Mouse (Mus musculus) inflammation-experienced regulatory T-cells, adult 6 months (primary cell): ENCODE results near the gene Ddo. TPM values are rescaled to one million over a fixed set of nuclear protein-coding genes. Genes with fewer than 3 reads are reported as not detected.
A peak's percentile ranks its signal among the peaks of the same experiment; 100 is the strongest.

ENCODE experiments used
- ATAC-seq: one replicate; pipeline ENCODE4 v1.8.0; 2017
- polyA plus RNA-seq, 3 experiments: library from polyadenylated mRNA; unstranded; fragments of 100-300 nt; shearing (Covaris generic); gene quantifications; one replicate each; pipeline ENCODE4 v1.2.1; 2017

The Ddo gene
- polyA plus RNA-seq, 3 experiments from 2014 or later: not detected

GRCm38 (mm10) chr10:40666943-40667342 is 37.1 kb downstream of the Ddo start:
- ATAC-seq: no peak

GRCm38 (mm10) chr10:40668640-40669039 is 38.8 kb downstream of the Ddo start:
- no peak for ATAC-seq

DNA sequence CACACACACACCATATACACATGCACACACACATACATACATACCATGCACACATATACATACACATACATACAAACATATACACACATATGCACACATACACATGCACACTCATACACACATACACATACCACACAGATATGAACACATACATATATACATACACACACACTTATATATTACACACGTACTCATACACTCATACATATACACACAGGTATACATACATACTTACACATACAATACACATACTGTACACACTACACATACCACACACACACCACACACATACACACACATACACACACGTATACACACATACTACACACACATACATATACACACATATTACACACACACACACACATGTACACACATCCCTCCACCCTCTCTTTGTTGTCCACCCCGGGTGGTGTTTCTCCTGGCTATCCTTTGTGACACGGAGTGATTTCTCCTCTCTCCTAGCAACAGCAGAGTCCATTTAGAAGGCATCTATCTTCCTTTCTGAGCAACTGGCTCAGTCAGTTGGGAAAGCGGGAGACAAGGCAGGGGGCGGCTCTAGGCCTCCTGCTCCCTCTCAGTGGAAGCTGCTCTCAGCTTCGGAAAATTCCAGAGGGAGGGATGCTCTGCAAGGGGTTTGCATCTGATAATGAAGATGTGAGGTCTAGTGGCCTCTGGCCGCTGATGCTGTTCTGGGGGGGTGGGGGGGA is 42.9 kb downstream of the Ddo start:
- no peak for ATAC-seq

GRCm38 (mm10) chr10:40673297-40673665 is 43.5 kb downstream of the Ddo start:
- no peak for ATAC-seq

DNA sequence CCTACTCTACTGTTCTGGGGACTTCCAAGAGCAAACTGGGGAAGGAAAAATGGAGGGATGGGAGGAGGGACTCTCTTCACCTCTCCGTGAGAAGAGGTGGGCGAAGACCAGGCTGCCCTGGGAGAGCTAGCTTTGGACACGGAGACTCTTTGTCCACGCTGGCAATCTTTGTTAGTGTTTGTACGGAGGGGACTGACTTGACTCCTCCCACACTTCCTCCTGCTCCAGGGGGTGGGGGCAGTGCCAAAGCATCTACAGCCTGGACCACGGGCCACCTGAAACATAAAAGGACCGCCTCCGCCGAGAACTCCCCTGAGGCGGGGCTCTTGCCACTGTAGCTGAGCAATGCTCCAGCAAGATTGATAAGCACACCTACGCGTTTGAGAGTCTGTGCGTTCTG is 44.3 kb downstream of the Ddo start:
- ATAC-seq: peak; percentile 46

DNA sequence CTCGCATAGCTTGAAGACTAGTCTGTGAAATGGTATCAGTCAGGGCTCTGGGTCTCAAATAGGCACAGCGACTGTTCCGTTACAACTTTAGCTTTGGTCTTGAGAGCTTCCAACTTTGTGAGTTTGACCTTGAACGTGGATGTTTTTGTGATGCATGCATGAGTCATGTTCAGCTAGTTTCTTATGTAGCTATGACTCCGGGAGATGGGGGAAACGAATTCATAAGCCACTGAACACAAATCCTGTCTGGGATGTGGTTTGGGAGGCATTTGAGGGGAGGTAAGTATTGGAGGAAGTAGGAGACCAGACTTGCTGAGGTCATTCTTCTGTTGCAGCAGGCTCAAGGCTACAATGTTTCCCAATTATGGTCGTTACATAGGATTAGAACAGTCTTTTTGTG is 46.1 kb downstream of the Ddo start:
- no peak for ATAC-seq

DNA sequence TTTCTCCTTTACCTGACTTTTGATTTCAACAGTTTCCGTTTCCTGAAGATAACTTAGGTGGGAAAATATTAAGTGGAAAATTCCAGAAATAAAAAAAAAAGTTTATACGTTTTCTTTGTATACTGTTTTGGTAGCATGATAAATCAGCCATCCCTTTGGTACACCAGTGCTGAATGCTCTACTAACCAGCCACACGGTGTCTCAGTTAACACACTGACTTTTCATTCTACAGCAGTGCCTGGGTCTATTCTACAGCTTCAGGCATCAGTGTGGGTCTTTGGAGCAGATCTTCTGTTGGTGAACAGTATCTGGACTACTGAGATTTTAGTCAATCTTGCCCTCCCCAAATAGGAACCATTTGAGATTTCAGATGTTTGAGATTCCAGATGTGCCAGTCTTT is 48.7 kb downstream of the Ddo start:
- ATAC-seq: no peak

DNA sequence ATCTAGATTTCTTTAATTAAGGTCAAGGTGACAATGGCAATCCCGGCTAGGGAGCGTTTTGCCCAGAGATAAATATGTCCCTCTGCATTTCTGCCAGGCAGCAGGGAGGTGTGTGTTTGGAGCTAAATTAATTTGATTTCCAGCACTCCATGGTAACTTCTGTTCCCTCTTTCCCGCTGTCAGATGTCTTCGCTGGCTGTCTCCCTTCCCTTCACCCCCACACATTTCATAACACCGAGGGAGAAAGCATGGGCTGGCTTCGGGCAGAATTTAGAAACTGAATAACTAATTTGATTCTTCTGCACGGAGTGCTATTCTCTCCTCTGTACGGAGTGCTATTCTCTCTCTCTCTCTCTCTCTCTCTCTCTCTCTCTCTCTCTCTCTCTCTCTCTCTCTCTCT is 52.7 kb downstream of the Ddo start:
- ATAC-seq: no peak

DNA sequence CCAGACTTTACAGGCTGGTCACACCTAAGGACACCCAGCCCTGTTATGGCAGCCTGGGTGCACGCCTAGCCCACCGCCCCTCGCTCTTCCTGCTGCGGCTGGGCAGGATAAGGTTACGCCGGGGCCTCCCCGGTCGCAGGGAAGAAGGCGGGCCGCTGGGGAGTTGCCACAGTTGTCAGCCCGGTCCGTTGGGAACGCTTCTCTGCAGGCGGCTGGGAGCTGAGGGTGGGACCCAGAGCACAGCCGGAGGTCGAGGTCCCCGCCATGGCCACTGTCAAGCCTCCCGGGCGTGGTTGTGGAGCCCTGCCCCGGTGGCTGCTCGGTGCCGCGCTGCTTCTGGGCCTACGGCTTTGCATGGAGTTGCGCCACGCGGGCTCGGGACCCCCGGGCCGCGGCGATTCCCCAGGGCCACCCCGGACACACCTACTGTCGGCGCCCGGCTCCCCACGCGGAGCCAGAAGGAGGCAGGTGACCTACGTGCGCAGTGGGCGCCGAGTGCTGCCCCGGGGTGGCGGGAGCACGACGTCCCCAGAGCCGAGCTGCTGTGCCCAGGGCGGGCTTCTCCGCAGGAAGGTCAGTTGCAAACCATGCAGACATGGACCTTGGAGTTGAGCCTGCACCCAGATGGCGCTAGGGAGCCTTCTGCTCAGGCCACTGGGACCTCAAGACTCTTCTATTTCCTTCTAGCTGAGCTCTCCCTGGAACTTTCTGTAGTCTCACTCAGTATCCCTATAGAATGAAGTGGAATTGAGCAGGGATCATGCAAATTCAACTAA is 53.5 kb downstream of the Ddo start, which contains the start of gene Mettl24:
Mettl24 (plus strand) TSS at position 191 of the 776 bp plus-strand sequence.
- ATAC-seq: no peak

DNA sequence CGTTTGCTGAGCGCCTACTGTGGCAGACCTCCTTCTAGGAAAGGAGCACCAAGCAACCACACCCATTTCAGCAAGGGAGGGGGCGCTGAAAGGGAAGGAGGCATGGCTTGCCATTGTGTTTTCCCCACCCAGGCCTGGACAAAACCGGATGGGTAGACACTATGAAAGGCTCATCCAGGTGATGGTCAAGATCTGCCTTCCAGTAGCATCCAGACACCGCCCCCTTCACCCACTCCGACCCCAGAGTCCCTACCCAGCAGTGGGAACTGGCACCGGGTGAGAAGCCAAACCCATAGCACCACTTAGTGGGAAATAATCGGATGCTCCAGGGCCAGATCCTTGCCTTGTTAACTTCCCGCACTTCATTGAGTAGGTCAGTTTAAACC is 54.0 kb downstream of the Ddo start:
- ATAC-seq: no peak

- ATAC-seq: no peak
Measured at GRCm38 (mm10) chr10:40684326-40684725, 54.5 kb downstream of the Ddo start.

- ATAC-seq: no peak
Measured at GRCm38 (mm10) chr10:40685641-40686040, 55.8 kb downstream of the Ddo start.

GRCm38 (mm10) chr10:40686976-40687375 is 57.2 kb downstream of the Ddo start:
- ATAC-seq: no peak

- no peak for ATAC-seq
Measured at GRCm38 (mm10) chr10:40687407-40687806, 57.6 kb downstream of the Ddo start.

DNA sequence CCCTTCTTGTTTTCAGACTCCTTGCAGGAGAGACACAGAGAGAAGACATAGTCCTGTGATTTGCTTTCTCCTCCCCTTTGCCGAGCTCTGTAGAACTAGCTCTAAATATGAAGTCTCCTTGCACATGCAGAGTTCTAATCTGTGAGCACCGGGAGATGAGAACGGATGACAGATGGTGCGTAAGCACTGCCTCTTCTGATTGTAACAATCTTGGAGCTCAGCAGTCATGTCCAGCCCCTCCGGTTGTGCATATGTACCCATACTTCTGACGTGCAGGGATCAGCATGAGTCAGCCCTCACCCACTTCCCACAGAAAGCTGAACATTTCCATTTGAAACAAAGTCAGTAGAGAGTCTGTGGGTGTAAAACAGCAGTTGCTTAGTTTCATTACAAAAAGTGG is 58.5 kb downstream of the Ddo start:
- ATAC-seq: peak; percentile 25

GRCm38 (mm10) chr10:40688873-40689272 is 59.1 kb downstream of the Ddo start:
- ATAC-seq: no peak

DNA sequence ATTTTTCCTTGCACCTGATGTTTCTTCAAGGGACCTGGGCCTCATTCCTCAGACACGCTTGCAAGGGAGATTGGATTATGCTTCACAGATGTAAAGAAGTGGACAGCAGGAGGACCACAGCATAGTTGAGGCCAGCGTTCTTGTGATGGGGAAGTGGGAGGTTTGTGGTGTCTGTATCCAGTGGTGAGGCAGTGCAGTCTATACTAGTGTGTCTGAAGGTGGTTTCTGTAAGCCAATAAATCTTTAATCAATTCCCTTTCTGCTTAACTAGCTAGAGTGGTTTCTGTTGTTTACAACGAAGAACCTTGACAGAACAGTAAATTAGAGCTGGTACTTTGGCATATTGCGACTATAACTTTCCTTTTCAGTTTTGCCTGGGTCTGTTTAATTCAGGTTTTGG is 68.8 kb downstream of the Ddo start:
- ATAC-seq: no peak

GRCm38 (mm10) chr10:40711127-40711526 is 81.3 kb downstream of the Ddo start:
- no peak for ATAC-seq

DNA sequence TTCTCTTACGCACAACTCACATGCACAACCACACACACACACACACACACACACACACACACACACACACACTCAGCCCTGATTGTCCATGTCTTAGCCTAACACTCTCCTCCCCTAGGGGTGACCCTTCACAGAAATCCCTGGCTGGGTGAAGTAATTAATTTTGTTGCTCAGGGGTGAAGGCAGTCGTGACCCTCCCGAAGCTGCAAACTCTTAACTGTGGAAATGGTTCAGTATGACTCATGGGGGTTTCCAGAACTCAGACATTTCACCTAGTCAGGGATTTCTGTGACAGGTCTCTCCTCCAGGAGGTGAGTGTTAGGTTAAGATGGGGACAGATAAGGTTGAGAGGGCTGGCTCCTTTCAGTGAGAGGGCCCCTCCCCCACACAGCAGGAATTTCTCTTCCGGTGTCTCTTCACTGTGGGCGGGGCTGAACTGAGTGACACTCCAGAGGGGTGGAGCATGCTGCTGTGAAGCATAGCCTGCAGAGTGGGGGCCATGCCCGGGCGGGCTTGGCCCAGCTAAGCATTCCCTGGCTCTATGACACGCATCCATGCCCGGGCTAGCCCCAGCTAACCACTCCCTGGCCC is 83.3 kb downstream of the Ddo start:
- ATAC-seq: peak; percentile 87

DNA sequence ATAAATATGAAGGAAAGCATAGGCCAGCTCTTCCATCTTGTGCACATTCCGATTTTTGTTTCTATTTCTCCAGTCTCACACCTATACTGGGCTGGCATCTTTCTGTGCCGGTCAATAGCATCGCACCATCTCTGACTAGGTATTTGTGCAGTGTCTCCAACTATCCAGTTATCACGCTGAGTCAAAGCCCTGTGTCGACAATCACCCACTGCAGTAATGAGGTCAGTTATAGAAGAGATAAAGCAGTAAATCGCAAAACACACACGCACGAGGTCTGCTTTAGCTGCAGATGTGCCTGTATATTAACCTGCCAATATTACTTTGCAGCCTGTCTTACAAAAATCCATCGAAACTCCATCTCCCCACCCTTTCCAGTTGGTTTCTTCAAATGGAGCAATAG is 84.0 kb downstream of the Ddo start:
- no peak for ATAC-seq

GRCm38 (mm10) chr10:40715151-40715550 is 85.3 kb downstream of the Ddo start:
- ATAC-seq: no peak

DNA sequence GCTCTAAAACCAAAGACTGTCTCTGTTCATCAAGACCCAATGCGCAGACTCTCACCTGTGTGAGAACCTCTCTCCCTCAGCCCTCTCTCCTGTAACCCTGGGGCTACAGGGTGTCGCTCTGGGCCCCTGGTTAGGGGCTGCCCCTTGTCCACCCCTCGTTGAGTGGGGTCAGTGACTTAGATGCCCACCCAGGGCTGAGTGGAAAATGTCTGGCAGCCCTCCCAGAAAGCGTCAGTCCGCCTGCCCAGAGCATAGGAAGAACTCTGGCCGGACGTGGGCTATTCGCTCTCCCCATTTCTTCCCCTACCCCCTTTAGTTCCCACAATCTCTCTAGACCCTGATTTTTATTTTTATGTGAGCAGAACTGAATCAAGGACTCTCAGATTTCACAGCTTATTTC is 86.5 kb downstream of the Ddo start:
- ATAC-seq: no peak

DNA sequence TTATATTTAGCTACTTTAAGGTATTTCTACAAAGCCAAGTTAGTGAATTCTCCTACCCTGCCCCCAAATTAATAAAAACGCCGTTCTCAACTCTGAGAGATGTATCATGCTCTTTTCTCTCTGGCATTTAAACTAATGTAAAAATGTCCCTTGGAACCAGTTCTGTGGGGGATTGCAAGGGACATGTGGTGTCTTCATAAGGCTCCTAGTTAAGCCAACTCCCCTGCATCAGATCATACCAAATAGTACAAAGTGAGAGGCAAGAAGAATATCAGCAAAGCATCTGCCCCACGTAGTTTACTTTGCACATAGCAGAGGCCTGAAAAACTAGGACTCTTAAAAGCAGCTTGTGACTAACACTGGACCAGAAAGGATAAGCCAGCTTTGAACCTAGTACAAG is 86.9 kb downstream of the Ddo start:
- no peak for ATAC-seq

GRCm38 (mm10) chr10:40718362-40718761 is 88.6 kb downstream of the Ddo start:
- no peak for ATAC-seq
